Mouse (Mus musculus): ENCODE results near the gene Nckap5. TPM values are rescaled to one million over a fixed set of nuclear protein-coding genes. Genes with fewer than 3 reads are reported as not detected.

The Nckap5 gene
- polyA plus RNA-seq, 1 experiment = 0.11 TPM

- TF ChIP-seq MAX (IDR thresholded peaks at IDR 0.05; ENCODE audit: low read depth) (no peak), TCF12 (IDR thresholded peaks at IDR 0.05; ENCODE audit: insufficient read depth, poor library complexity, severe bottlenecking) (no peak), REST (IDR thresholded peaks at IDR 0.05; ENCODE audit: insufficient read depth, insufficient read length) (no peak), MYOD1 (IDR thresholded peaks at IDR 0.05; ENCODE audit: control insufficient read depth in 1 of 3, insufficient read length in 2 of 3, low read depth in 2 of 3) (no peak), CEBPB (IDR thresholded peaks at IDR 0.05; ENCODE audit: insufficient read depth, poor library complexity, severe bottlenecking) (no peak), TCF3 (IDR thresholded peaks at IDR 0.05; ENCODE audit: insufficient read length, low read depth) (no peak), POLR2A (IDR thresholded peaks at IDR 0.05; ENCODE audit: insufficient read length, low read depth) (no peak), POLR2AphosphoS2 (IDR thresholded peaks at IDR 0.05; ENCODE audit: insufficient read length, low read depth) (no peak), SRF (IDR thresholded peaks at IDR 0.05; ENCODE audit: control insufficient read depth, insufficient read length, low read depth) (no peak), USF1 (IDR thresholded peaks at IDR 0.05; ENCODE audit: low read depth) (no peak), MYOG (IDR thresholded peaks at IDR 0.05; ENCODE audit: control insufficient read depth in 1 of 3, insufficient read depth in 1 of 3, insufficient read length in 2 of 3, low read depth in 2 of 3) (no peak), E2F4 (IDR thresholded peaks at IDR 0.05; ENCODE audit: insufficient read depth) (no peak)
- Histone ChIP-seq H3ac (ENCODE audit: control insufficient read depth, insufficient read length) (no peak overlapping the region), H3K4me3 (no peak overlapping the region), H3K79me2 (ENCODE audit: control insufficient read depth, insufficient read depth) (no peaks in the 10 kb centered on the region), H3K4me2 (ENCODE audit: low read depth) (no peak overlapping the region), H3K27me3 (ENCODE audit: control insufficient read depth, insufficient read depth, insufficient read length) (no peaks in the 10 kb centered on the region), H3K36me3 (ENCODE audit: control insufficient read depth, insufficient read depth) (no peaks in the 10 kb centered on the region)
Observed at GRCm38 (mm10) chr1:126483665-126484064, 346.9 kb downstream of the Nckap5 start.

GRCm38 (mm10) chr1:126481459-126482228, 349.0 kb downstream of the Nckap5 start:
- Histone ChIP-seq H3K4me2 (ENCODE audit: low read depth) (no peak overlapping the region), H3K27me3 (ENCODE audit: control insufficient read depth, insufficient read depth, insufficient read length) (no peaks in the 10 kb centered on the region), H3K4me3 (no peak overlapping the region), H3K79me2 (ENCODE audit: control insufficient read depth, insufficient read depth) (no peaks in the 10 kb centered on the region), H3ac (ENCODE audit: control insufficient read depth, insufficient read length) (no peak overlapping the region), H3K36me3 (ENCODE audit: control insufficient read depth, insufficient read depth) (no peaks in the 10 kb centered on the region)
- TF ChIP-seq USF1 (IDR thresholded peaks at IDR 0.05; ENCODE audit: low read depth) (no peak), MYOG (IDR thresholded peaks at IDR 0.05; ENCODE audit: control insufficient read depth in 1 of 3, insufficient read depth in 1 of 3, insufficient read length in 2 of 3, low read depth in 2 of 3) (no peak), POLR2A (IDR thresholded peaks at IDR 0.05; ENCODE audit: insufficient read length, low read depth) (no peak), TCF12 (IDR thresholded peaks at IDR 0.05; ENCODE audit: insufficient read depth, poor library complexity, severe bottlenecking) (no peak), MYOD1 (IDR thresholded peaks at IDR 0.05; ENCODE audit: control insufficient read depth in 1 of 3, insufficient read length in 2 of 3, low read depth in 2 of 3) (no peak), POLR2AphosphoS2 (IDR thresholded peaks at IDR 0.05; ENCODE audit: insufficient read length, low read depth) (no peak), CEBPB (IDR thresholded peaks at IDR 0.05; ENCODE audit: insufficient read depth, poor library complexity, severe bottlenecking) (no peak), E2F4 (IDR thresholded peaks at IDR 0.05; ENCODE audit: insufficient read depth) (no peak), TCF3 (IDR thresholded peaks at IDR 0.05; ENCODE audit: insufficient read length, low read depth) (no peak), REST (IDR thresholded peaks at IDR 0.05; ENCODE audit: insufficient read depth, insufficient read length) (no peak), SRF (IDR thresholded peaks at IDR 0.05; ENCODE audit: control insufficient read depth, insufficient read length, low read depth) (no peak), MAX (IDR thresholded peaks at IDR 0.05; ENCODE audit: low read depth) (no peak)

- H3K79me2 ChIP-seq (ENCODE audit: control insufficient read depth, insufficient read depth) = no peaks in the 10 kb centered on the region
- no peak overlapping the region for H3K4me2 ChIP-seq (ENCODE audit: low read depth)
- no peaks in the 10 kb centered on the region for H3K27me3 ChIP-seq (ENCODE audit: control insufficient read depth, insufficient read depth, insufficient read length)
- TF ChIP-seq E2F4 (IDR thresholded peaks at IDR 0.05; ENCODE audit: insufficient read depth) = no peak
- TF ChIP-seq POLR2AphosphoS2 (IDR thresholded peaks at IDR 0.05; ENCODE audit: insufficient read length, low read depth) = no peak
- no peak for TF ChIP-seq POLR2A (IDR thresholded peaks at IDR 0.05; ENCODE audit: insufficient read length, low read depth)
- no peak for TF ChIP-seq SRF (IDR thresholded peaks at IDR 0.05; ENCODE audit: control insufficient read depth, insufficient read length, low read depth)
- TF ChIP-seq MAX (IDR thresholded peaks at IDR 0.05; ENCODE audit: low read depth) = no peak
- H3K36me3 ChIP-seq (ENCODE audit: control insufficient read depth, insufficient read depth) = no peaks in the 10 kb centered on the region
- no peak overlapping the region for H3ac ChIP-seq (ENCODE audit: control insufficient read depth, insufficient read length)
- no peak overlapping the region for H3K4me3 ChIP-seq
Observed at GRCm38 (mm10) chr1:126473044-126473443, 357.6 kb downstream of the Nckap5 start.

- H3K27me3 ChIP-seq (ENCODE audit: control insufficient read depth, insufficient read depth, insufficient read length) = no peaks in the 10 kb centered on the region
- H3ac ChIP-seq (ENCODE audit: control insufficient read depth, insufficient read length) = no peak overlapping the region
- no peaks in the 10 kb centered on the region for H3K79me2 ChIP-seq (ENCODE audit: control insufficient read depth, insufficient read depth)
- H3K4me2 ChIP-seq (ENCODE audit: low read depth) = no peak overlapping the region
- no peak for TF ChIP-seq CEBPB (IDR thresholded peaks at IDR 0.05; ENCODE audit: insufficient read depth, poor library complexity, severe bottlenecking)
- TF ChIP-seq MYOG (IDR thresholded peaks at IDR 0.05; ENCODE audit: control insufficient read depth in 1 of 3, insufficient read depth in 1 of 3, insufficient read length in 2 of 3, low read depth in 2 of 3) = no peak
- TF ChIP-seq MYOD1 (IDR thresholded peaks at IDR 0.05; ENCODE audit: control insufficient read depth in 1 of 3, insufficient read length in 2 of 3, low read depth in 2 of 3) = no peak
- no peak for TF ChIP-seq REST (IDR thresholded peaks at IDR 0.05; ENCODE audit: insufficient read depth, insufficient read length)
- TF ChIP-seq TCF12 (IDR thresholded peaks at IDR 0.05; ENCODE audit: insufficient read depth, poor library complexity, severe bottlenecking) = no peak
- TF ChIP-seq USF1 (IDR thresholded peaks at IDR 0.05; ENCODE audit: low read depth) = no peak
- no peak for TF ChIP-seq SRF (IDR thresholded peaks at IDR 0.05; ENCODE audit: control insufficient read depth, insufficient read length, low read depth)
- no peak for TF ChIP-seq E2F4 (IDR thresholded peaks at IDR 0.05; ENCODE audit: insufficient read depth)
- TF ChIP-seq MAX (IDR thresholded peaks at IDR 0.05; ENCODE audit: low read depth) = no peak
- TF ChIP-seq POLR2A (IDR thresholded peaks at IDR 0.05; ENCODE audit: insufficient read length, low read depth) = no peak
- no peak for TF ChIP-seq TCF3 (IDR thresholded peaks at IDR 0.05; ENCODE audit: insufficient read length, low read depth)
- TF ChIP-seq POLR2AphosphoS2 (IDR thresholded peaks at IDR 0.05; ENCODE audit: insufficient read length, low read depth) = no peak
- no peaks in the 10 kb centered on the region for H3K36me3 ChIP-seq (ENCODE audit: control insufficient read depth, insufficient read depth)
- H3K4me3 ChIP-seq = no peak overlapping the region
Observed at GRCm38 (mm10) chr1:126471419-126471818, 359.2 kb downstream of the Nckap5 start.

Data from myocyte (in vitro differentiated cells).